Mouse (Mus musculus) Patski (cell line): ENCODE results near the gene Nupl1. TPM values are rescaled to one million over a fixed set of nuclear protein-coding genes. Genes with fewer than 3 reads are reported as not detected.

Experiments
- ATAC-seq: fragments of 100-300 bp; one replicate; pipeline ENCODE4 v1.8.0; 2021
- CTCF ChIA-PET: fragments of 350-600 bp; sonication (Branson Sonifier 250); formaldehyde crosslinking; loops from one replicate; lab custom pipeline; 2022; ENCODE audit warnings: inconsistent platforms; lab: Charles Lee
- POLR2A ChIA-PET: fragments of 350-600 bp; sonication (Branson Sonifier 250); formaldehyde crosslinking; loops from one replicate; lab custom pipeline; 2022; ENCODE audit warnings: antibody characterized with exemption, inconsistent platforms; lab: Charles Lee
- DNase-seq: peaks from one replicate; pipeline ENCODE4 v3.0.0-alpha.2; 2011; ENCODE audit warnings: low read depth, low spot score
- H3K27me3 ChIP-seq: fragments of 371-371 bp; one replicate; pipeline ENCODE4 v1.5.1; 2021
- CTCF ChIP-seq: fragments of 100-300 bp; IDR thresholded peaks from one replicate; pipeline ENCODE4 v1.5.1; 2021
- in situ Hi-C: fragments of 300-500 bp; cut with MboI; formaldehyde crosslinking; loops from 3 replicates; pipeline ENCODE4 v1.11.1; 2018; ENCODE audit warnings: low pct_unique_long_range_greater_than_20kb, mixed read lengths
- polyA plus RNA-seq: library from polyadenylated mRNA; unstranded; gene quantifications from one replicate; pipeline ENCODE4 v1.2.3, GENCODE M21; 2021

Nupl1 gene
- polyA plus RNA-seq, 1 experiment from 2014 or later: not detected

- CTCF ChIA-PET: interaction anchor here (1.2 to 1.8 kb wide), 3 partner anchors 14 to 41 kb away, joined by 3 to 4 read pairs (median 3); partner anchors contain the start of gene Mtmr6
- in situ Hi-C loops: loop anchor here (25.0 kb wide), 1 partner anchor 437 kb away; no protein-coding TSS in a partner anchor
- POLR2A ChIA-PET: interaction anchor here (1.3 kb wide), 1 partner anchor 19 kb away, joined by 3 read pairs; no protein-coding TSS in a partner anchor
These were observed 865 bp downstream of the Nupl1 start for GRCm38 (mm10) chr14:60250366-60250765.

GRCm38 (mm10) chr14:60238551-60238950 is 12.7 kb downstream of the Nupl1 start:
- no peak for TF ChIP-seq CTCF
- DNase-seq: no peak
- ChIA-PET CTCF (interaction anchor here (1.3 to 1.9 kb wide), 3 partner anchors 8 to 12 kb away, joined by 3 to 4 read pairs (median 3); no protein-coding TSS in a partner anchor), POLR2A (no interaction called here)
- no peak for ATAC-seq
- no peaks in the 10 kb centered on the region for H3K27me3 ChIP-seq
- in situ Hi-C loops: no loop called here

More at GRCm38 (mm10) chr14:60250366-60250765, 865 bp downstream of the Nupl1 start:
- no peak for TF ChIP-seq CTCF
- ATAC-seq: no peak
- no peaks in the 10 kb centered on the region for H3K27me3 ChIP-seq
- no peak for DNase-seq

GRCm38 (mm10) chr14:60219886-60220285 is 31.3 kb downstream of the Nupl1 start:
- H3K27me3 ChIP-seq: no peaks in the 10 kb centered on the region
- ChIA-PET POLR2A (no interaction called here), CTCF (no interaction called here)
- in situ Hi-C loops: no loop called here
- TF ChIP-seq CTCF: no peak
- no peak for ATAC-seq
- no peak for DNase-seq

- no peak for DNase-seq
- CTCF ChIA-PET: no interaction called here
- ATAC-seq: no peak
- H3K27me3 ChIP-seq: no peaks in the 10 kb centered on the region
- POLR2A ChIA-PET: interaction anchor here (1.4 kb wide), 1 partner anchor 8 kb away, joined by 4 read pairs; no protein-coding TSS in a partner anchor
- in situ Hi-C loops: no loop called here
- no peak for TF ChIP-seq CTCF
These were observed 33.6 kb downstream of the Nupl1 start for GRCm38 (mm10) chr14:60217616-60218015.

- no peak for TF ChIP-seq CTCF
- no peaks in the 10 kb centered on the region for H3K27me3 ChIP-seq
- in situ Hi-C loops: no loop called here
- ATAC-seq: no peak
- ChIA-PET CTCF (no interaction called here), POLR2A (no interaction called here)
- no peak for DNase-seq
These were observed 35.1 kb downstream of the Nupl1 start for GRCm38 (mm10) chr14:60216125-60216524.

- ChIA-PET POLR2A (no interaction called here), CTCF (no interaction called here)
- DNase-seq (no peak), ATAC-seq (no peak)
- H3K27me3 ChIP-seq: no peaks in the 10 kb centered on the region
- in situ Hi-C loops: no loop called here
- no peak for TF ChIP-seq CTCF
These were observed 36.2 kb downstream of the Nupl1 start for GRCm38 (mm10) chr14:60215000-60215399.

GRCm38 (mm10) chr14:60214040-60214439 is 37.2 kb downstream of the Nupl1 start:
- ChIA-PET POLR2A (no interaction called here), CTCF (no interaction called here)
- ATAC-seq (no peak), DNase-seq (no peak)
- TF ChIP-seq CTCF: no peak
- in situ Hi-C loops: no loop called here
- no peaks in the 10 kb centered on the region for H3K27me3 ChIP-seq

- H3K27me3 ChIP-seq: no peaks in the 10 kb centered on the region
- no peak for TF ChIP-seq CTCF
- no peak for ATAC-seq
- no peak for DNase-seq
- CTCF ChIA-PET: no interaction called here
- in situ Hi-C loops: no loop called here
- POLR2A ChIA-PET: no interaction called here
These were observed 42.1 kb downstream of the Nupl1 start for GRCm38 (mm10) chr14:60209166-60209565.

GRCm38 (mm10) chr14:60204993-60205392 is 46.2 kb downstream of the Nupl1 start:
- CTCF ChIA-PET: no interaction called here
- no peak for ATAC-seq
- POLR2A ChIA-PET: no interaction called here
- no peaks in the 10 kb centered on the region for H3K27me3 ChIP-seq
- DNase-seq: no peak
- in situ Hi-C loops: no loop called here
- no peak for TF ChIP-seq CTCF

GRCm38 (mm10) chr14:60196884-60197283 is 54.3 kb downstream of the Nupl1 start, which contains the start of gene Atp8a2:
Atp8a2 (minus strand) TSS chr14:60197179.
- POLR2A ChIA-PET: no interaction called here
- CTCF ChIA-PET: no interaction called here
- TF ChIP-seq CTCF: no peak
- in situ Hi-C loops: no loop called here
- DNase-seq: no peak
- H3K27me3 ChIP-seq: peaks cover 18% of the 10 kb centered on the region
- no peak for ATAC-seq

- DNase-seq: no peak
- in situ Hi-C loops: no loop called here
- ChIA-PET CTCF (no interaction called here), POLR2A (no interaction called here)
- TF ChIP-seq CTCF: no peak
- peaks cover 18% of the 10 kb centered on the region for H3K27me3 ChIP-seq
- no peak for ATAC-seq
These were observed 55.2 kb downstream of the Nupl1 start for GRCm38 (mm10) chr14:60195999-60196398.

GRCm38 (mm10) chr14:60194606-60195005 is 56.6 kb downstream of the Nupl1 start:
- peaks cover 18% of the 10 kb centered on the region for H3K27me3 ChIP-seq
- in situ Hi-C loops: no loop called here
- ChIA-PET CTCF (no interaction called here), POLR2A (no interaction called here)
- DNase-seq: no peak
- TF ChIP-seq CTCF: no peak
- no peak for ATAC-seq
